8 mouse cellular contexts compared by ENCODE assay signal in the genomic region with DNA sequence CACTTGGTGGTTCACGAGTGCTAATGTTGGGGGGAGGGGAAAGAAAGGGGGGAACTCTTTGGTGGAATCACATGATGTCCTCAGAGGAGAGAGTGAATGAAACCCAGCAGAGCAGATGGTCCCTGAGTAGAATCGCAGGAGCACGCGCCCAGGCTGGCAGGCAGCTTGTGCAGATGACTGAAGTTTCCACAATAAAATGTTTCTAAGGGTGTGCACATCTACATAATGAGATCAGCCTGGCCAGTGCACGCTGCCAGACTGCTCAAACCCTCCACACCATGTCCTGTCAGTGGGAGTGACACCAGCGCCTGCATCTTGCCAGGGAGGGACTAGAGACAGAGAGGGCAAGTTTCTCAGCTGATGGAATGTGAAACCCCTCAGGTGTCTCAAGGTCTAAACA. TPM values are rescaled to one million over a fixed set of nuclear protein-coding genes. Genes with fewer than 3 reads are reported as not detected.
A peak's percentile ranks its signal among the peaks of the same experiment; 100 is the strongest.
DNase-seq lines count a peak whose midpoint lies in the region; ATAC-seq lines count a peak whose summit lies in the region.
"Had no signal": no experiment of that assay in that cellular context is flagged by ENCODE, and none has a peak within 500 bp of the region (broad histone marks: within the 10 kb centered on the region; RNA-seq: fewer than 3 reads in every experiment).

No protein-coding gene starts in this region.

- no peaks in the 10 kb centered on the region for H3K27me3 ChIP-seq in kidney, embryonic 15.5 days

- H3K9me3 ChIP-seq in kidney, embryonic 15.5 days (replicated peaks): no peaks in the 10 kb centered on the region

- WGBS in kidney, embryonic 15.5 days: 67% methylated on average over 6 of the region's 6 CpGs

- no peak for ATAC-seq in kidney, embryonic 15.5 days (replicated peaks; ENCODE audit: low FRiP score)

- no peak overlapping the region for H3K27ac ChIP-seq in kidney, embryonic 15.5 days
- H3K27ac ChIP-seq: kidney, postnatal 0 days had no signal

- H3K36me3 ChIP-seq in kidney, embryonic 15.5 days: no peaks in the 10 kb centered on the region

- DNase-seq in thymus, postnatal 0 days (ENCODE audit: low spot score): peak; percentile 34
- DNase-seq in thymus, postnatal 36 days: no peak
- peak; percentile 50 to 56 for DNase-seq in gastrocnemius, postnatal 36 days
- DNase-seq in layer of hippocampus, postnatal 14 days (ENCODE audit: low spot score in 2 of 2): peak; percentile 61 to 84
- no peak for DNase-seq in ovary, adult 18-20 months (ENCODE audit: low spot score)
- DNase-seq in cerebellum, adult 9-11 months: no peak

- no peak overlapping the region for H3K4me3 ChIP-seq in kidney, embryonic 15.5 days (replicated peaks)

- H3K4me2 ChIP-seq in kidney, embryonic 15.5 days: no peak overlapping the region

- H3K4me1 ChIP-seq in kidney, embryonic 15.5 days: peaks cover 30% of the 10 kb centered on the region

- no peak overlapping the region for H3K9ac ChIP-seq in kidney, embryonic 15.5 days

- intact Hi-C loops in gastrocnemius, postnatal 36 days (cut with DNase I): no loop called here

RNA-seq across cellular contexts. Expression of gene Polm, which starts 10.9 kb away (rescaled TPM):
- polyA plus RNA-seq in thymus, postnatal 0 days (2015; fragmentation: Nextera tagmentation; extraction: Ambion mirVana): 8.7 and 9.5 TPM in 2 replicates
- 1 to 10 TPM; 1.9 to 2.3 TPM for total RNA-seq in gastrocnemius, postnatal 36 days (2021)
- total RNA-seq in layer of hippocampus, postnatal 14 days (2021): 10 to 100 TPM; 12.0 to 13.7 TPM
- polyA plus RNA-seq in kidney, embryonic 15.5 days (2015; fragmentation: Nextera tagmentation; extraction: Ambion mirVana): 9.2 and 9.9 TPM in 2 replicates

RNA-seq across cellular contexts. Expression of gene Aebp1, which starts 13.0 kb away (rescaled TPM):
- polyA plus RNA-seq in thymus, postnatal 0 days (2015; fragmentation: Nextera tagmentation; extraction: Ambion mirVana): 4.3 and 4.6 TPM in 2 replicates
- 10 to 100 TPM; 28.2 to 55.2 TPM for total RNA-seq in gastrocnemius, postnatal 36 days (2021)
- 10 to 100 TPM in 1 of 2 experiments, 1 to 10 TPM in 1; 5.1 to 14.0 TPM for total RNA-seq in layer of hippocampus, postnatal 14 days (2021)
- 39.0 and 52.1 TPM in 2 replicates for polyA plus RNA-seq in kidney, embryonic 15.5 days (2015; fragmentation: Nextera tagmentation; extraction: Ambion mirVana)

RNA-seq across cellular contexts. Expression of gene Pold2, which starts 29.4 kb away (rescaled TPM):
- 97.0 and 118 TPM in 2 replicates for polyA plus RNA-seq in thymus, postnatal 0 days (2015; fragmentation: Nextera tagmentation; extraction: Ambion mirVana)
- total RNA-seq in gastrocnemius, postnatal 36 days (2021): 10 to 100 TPM; 34.5 to 37.1 TPM
- total RNA-seq in layer of hippocampus, postnatal 14 days (2021): 10 to 100 TPM; 24.8 to 26.7 TPM
- polyA plus RNA-seq in kidney, embryonic 15.5 days (2015; fragmentation: Nextera tagmentation; extraction: Ambion mirVana): 133 and 141 TPM in 2 replicates

RNA-seq across cellular contexts. Expression of gene Pgam2, which starts 45.2 kb away (rescaled TPM):
- polyA plus RNA-seq in thymus, postnatal 0 days (2015; fragmentation: Nextera tagmentation; extraction: Ambion mirVana): 29.5 and 35.8 TPM in 2 replicates
- total RNA-seq in gastrocnemius, postnatal 36 days (2021): 1,000 to 10,000 TPM; 3,227 to 4,326 TPM
- total RNA-seq in layer of hippocampus, postnatal 14 days (2021): 10 to 100 TPM; 12.8 to 14.0 TPM
- 22.7 and 37.9 TPM in 2 replicates for polyA plus RNA-seq in kidney, embryonic 15.5 days (2015; fragmentation: Nextera tagmentation; extraction: Ambion mirVana)

RNA-seq across cellular contexts. Expression of gene Myl7, which starts 49.8 kb away (rescaled TPM):
- polyA plus RNA-seq in thymus, postnatal 0 days (2015; fragmentation: Nextera tagmentation; extraction: Ambion mirVana): 6.8 and 7.0 TPM in 2 replicates
- total RNA-seq in gastrocnemius, postnatal 36 days (2021): not detected
- not detected for total RNA-seq in layer of hippocampus, postnatal 14 days (2021)
- 3.9 and 5.8 TPM in 2 replicates for polyA plus RNA-seq in kidney, embryonic 15.5 days (2015; fragmentation: Nextera tagmentation; extraction: Ambion mirVana)

Comparison
In these comparisons a context has a peak if more than half of its experiments do, and no peak if none do; other contexts are left out.
1. DNase-seq: peak in thymus, postnatal 0 days (single experiment), gastrocnemius, postnatal 36 days (2 of 2) and layer of hippocampus, postnatal 14 days (2 of 2); none in thymus, postnatal 36 days (0 of 2), ovary, adult 18-20 months (single experiment) and cerebellum, adult 9-11 months (single experiment).